Mouse (Mus musculus) ES-Bruce4 (cell line): Measurements from ENCODE around the gene Tmem135. TPM values are rescaled to one million over a fixed set of nuclear protein-coding genes. Genes with fewer than 3 reads are reported as not detected.

ENCODE experiments used
- H3K27ac ChIP-seq: 2 replicates; pipeline ENCODE4 v1.5.1; 2012; ENCODE audit warnings: low read length, inconsistent platforms; ENCODE audit not compliant: insufficient read depth
- H3K27me3 ChIP-seq: 2 replicates; pipeline ENCODE4 v1.6.1; 2012; ENCODE audit warnings: mild to moderate bottlenecking, low read length, inconsistent platforms; ENCODE audit not compliant: control insufficient read depth, poor library complexity, insufficient read depth, severe bottlenecking
- H3K36me3 ChIP-seq: 2 replicates; pipeline ENCODE4 v1.6.1; 2012; ENCODE audit warnings: inconsistent platforms, mild to moderate bottlenecking, low read length, moderate library complexity; ENCODE audit not compliant: control insufficient read depth, poor library complexity, insufficient read depth, severe bottlenecking
- H3K4me1 ChIP-seq: one replicate; pipeline ENCODE4 v1.8.1; 2011; ENCODE audit warnings: low read length; ENCODE audit not compliant: control insufficient read depth, insufficient read depth
- H3K4me3 ChIP-seq: 2 replicates; pipeline ENCODE4 v1.5.1; 2011; ENCODE audit warnings: low read depth, mild to moderate bottlenecking, low read length
- H3K9ac ChIP-seq: 2 replicates; pipeline ENCODE4 v1.6.1; 2012; ENCODE audit warnings: low read depth, mild to moderate bottlenecking, inconsistent platforms; ENCODE audit not compliant: poor library complexity, severe bottlenecking
- H3K9me3 ChIP-seq: replicated peaks from 2 replicates; pipeline ENCODE4 v1.6.1; 2012; ENCODE audit warnings: mild to moderate bottlenecking, low read length, inconsistent platforms; ENCODE audit not compliant: control insufficient read depth, poor library complexity, insufficient read depth, severe bottlenecking
- CTCF ChIP-seq: IDR thresholded peaks from one replicate; pipeline ENCODE4 v1.8.1; 2011; ENCODE audit warnings: low read depth, low read length
- EP300 ChIP-seq: IDR thresholded peaks from 2 replicates; pipeline ENCODE4 v1.6.1; 2011; ENCODE audit warnings: low read depth, low read length; ENCODE audit not compliant: insufficient read depth
- POLR2A ChIP-seq: IDR thresholded peaks from one replicate; pipeline ENCODE4 v1.8.1; 2011; ENCODE audit warnings: low read length; ENCODE audit not compliant: insufficient read depth
- polyA plus RNA-seq: library from polyadenylated mRNA; stranded (reverse); fragments of >200 nt; gene quantifications from 2 replicates; pipeline ENCODE4 v1.2.4, GENCODE M21; 2011; ENCODE audit warnings: low read depth; ENCODE audit not compliant: missing spikeins, insufficient read depth, insufficient read length

Gene Tmem135
- polyA plus RNA-seq, 1 experiment = 25.7 TPM

- Histone ChIP-seq H3K4me3 (no peak overlapping the region), H3K27me3 (no peaks in the 10 kb centered on the region), H3K27ac (no peak overlapping the region), H3K36me3 (no peaks in the 10 kb centered on the region), H3K4me1 (no peaks in the 10 kb centered on the region), H3K9ac (no peak overlapping the region), H3K9me3 (no peaks in the 10 kb centered on the region)
- TF ChIP-seq EP300 (no peak), CTCF (no peak), POLR2A (no peak)
These were observed 297.6 kb downstream of the Tmem135 start for GRCm38 (mm10) chr7:89106421-89106820.

- no peaks in the 10 kb centered on the region for H3K27me3 ChIP-seq
- H3K27ac ChIP-seq = no peak overlapping the region
- no peaks in the 10 kb centered on the region for H3K9me3 ChIP-seq
- no peak overlapping the region for H3K9ac ChIP-seq
- H3K4me3 ChIP-seq = no peak overlapping the region
- no peaks in the 10 kb centered on the region for H3K4me1 ChIP-seq
- no peaks in the 10 kb centered on the region for H3K36me3 ChIP-seq
- TF ChIP-seq CTCF = no peak
- no peak for TF ChIP-seq POLR2A
- no peak for TF ChIP-seq EP300
These were observed 304.3 kb downstream of the Tmem135 start for GRCm38 (mm10) chr7:89099756-89100155.

Other genes with a start within 250 kb of the Tmem135 start
- 0.97 and 1.1 TPM in 2 replicates for gene Fzd4, start 133 bp upstream of the Tmem135 start, polyA plus RNA-seq
- gene Prss23, start 123.0 kb upstream of the Tmem135 start, polyA plus RNA-seq = 48.4 and 51.3 TPM in 2 replicates
- gene Me3, start 228.2 kb upstream of the Tmem135 start, polyA plus RNA-seq = 1.6 and 2.0 TPM in 2 replicates